Mouse (Mus musculus) kidney, adult 2 months (tissue): ENCODE measurements at regions not wholly inside any gene's neighbourhood (a gene's known extent, or its start where the extent isn't known, plus 50 kb on each side); places are given as distances from the start of the nearest gene placed in this dataset.

Experiments
- CTCF ChIP-seq: fragments of 200-500 bp; conservative IDR thresholded peaks from 2 replicates; pipeline ENCODE4 v1.5.1; 2011; ENCODE audit warnings: low read depth, mild to moderate bottlenecking, control low read depth, low read length, moderate library complexity, mixed read lengths; ENCODE audit not compliant: insufficient read depth, insufficient read length
- POLR2A ChIP-seq: fragments of 200-500 bp; IDR thresholded peaks from one replicate; pipeline ENCODE4 v1.6.1; 2011; ENCODE audit warnings: low read depth, low read length, control low read depth

DNA sequence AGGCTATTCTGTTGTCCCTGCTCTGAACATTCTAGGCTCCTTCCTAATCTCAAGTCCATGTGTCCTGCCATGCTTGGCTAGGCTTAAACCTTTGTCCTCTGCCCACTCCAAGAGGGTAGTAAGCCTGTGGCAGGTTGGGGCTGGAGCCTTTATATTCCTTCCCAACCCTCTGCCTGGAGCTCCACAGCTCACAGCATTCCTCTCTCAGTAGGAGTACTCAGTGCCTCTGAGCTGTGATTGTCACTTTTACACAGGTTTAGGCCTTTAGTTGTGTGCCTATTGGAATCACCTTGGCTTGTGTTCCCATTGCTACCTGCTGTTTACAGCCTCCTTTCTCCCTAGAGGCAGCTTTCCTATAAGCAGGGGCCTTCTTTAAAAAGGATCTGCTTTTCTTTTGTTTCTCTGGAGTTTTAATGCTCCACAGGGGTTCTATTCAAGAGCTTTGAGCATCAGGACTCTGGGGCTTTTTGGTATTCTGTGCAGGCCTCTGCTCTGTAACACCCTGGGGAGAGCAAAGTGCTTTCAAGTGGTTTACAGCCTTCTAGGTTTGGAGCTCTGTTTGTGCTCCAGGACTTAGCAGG lies 1106.1 kb upstream of the Ppp6c start:
- TF ChIP-seq POLR2A (no peak), CTCF (no peak)
